ENCODE assay signal across 15 mouse cellular contexts in the genomic region with DNA sequence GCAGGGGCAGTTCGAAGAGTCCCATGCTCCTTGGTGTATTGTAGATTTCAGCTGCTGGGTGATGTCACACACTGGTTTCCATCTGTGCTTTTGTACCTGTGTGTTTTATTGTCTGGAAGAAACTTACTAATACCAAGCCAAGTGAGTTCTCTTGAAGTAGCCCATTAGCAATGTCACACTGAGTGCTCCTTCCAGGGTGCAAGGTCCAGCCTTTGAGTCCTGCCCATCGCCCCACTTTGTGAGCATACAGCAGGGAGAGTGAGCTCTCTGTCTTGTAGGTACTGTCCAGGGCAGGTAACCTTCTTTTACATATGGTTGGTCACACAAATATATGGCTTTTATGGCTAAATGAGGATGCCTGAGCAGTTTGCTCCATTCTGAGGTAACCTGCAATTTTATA.
"Had no signal": no experiment of that assay in that cellular context is flagged by ENCODE, and none has a peak within 500 bp of the region (broad histone marks: within the 10 kb centered on the region; RNA-seq: fewer than 3 reads in every experiment).

No protein-coding gene starts in this region.

- H3K36me3 ChIP-seq: limb, embryonic 15.5 days; liver, embryonic 12.5 days; midbrain, embryonic 15.5 days; neural tube, embryonic 12.5 days had no signal

- H3K9me3 ChIP-seq: limb, embryonic 15.5 days; liver, embryonic 12.5 days; midbrain, embryonic 15.5 days; neural tube, embryonic 12.5 days had no signal

- H3K27me3 ChIP-seq: midbrain, embryonic 15.5 days had no signal

- H3K9ac ChIP-seq: hindbrain, embryonic 14.5 days; limb, embryonic 15.5 days; liver, embryonic 12.5 days; lung, embryonic 14.5 days; midbrain, embryonic 15.5 days; neural tube, embryonic 12.5 days had no signal

- H3K4me3 ChIP-seq: limb, embryonic 15.5 days; liver, embryonic 12.5 days; megakaryocyte, embryonic 14.5 days; midbrain, embryonic 15.5 days; neural tube, embryonic 12.5 days had no signal

- ATAC-seq: intestine, embryonic 16.5 days; liver, embryonic 12.5 days; midbrain, embryonic 15.5 days had no signal

- DNase-seq: layer of hippocampus, adult 9-11 months; layer of hippocampus, postnatal 36 days; lung, embryonic 14.5 days; lung, postnatal 14 days; right cerebral cortex, postnatal 14 days; thymus, adult 2 months; thymus, postnatal 36 days had no signal

- H3K27ac ChIP-seq: hindbrain, embryonic 14.5 days; limb, embryonic 15.5 days; liver, embryonic 12.5 days; macrophage; midbrain, embryonic 15.5 days; neural tube, embryonic 12.5 days had no signal
